Mouse (Mus musculus) brain, embryonic 14.5 days (tissue): ENCODE measurements around the gene Dgkg.

ENCODE experiments used
- CTCF ChIP-seq: fragments of 200-500 bp; IDR thresholded peaks from 2 replicates; pipeline ENCODE4 v1.5.1; 2012; ENCODE audit warnings: inconsistent platforms, mild to moderate bottlenecking, moderate library complexity, borderline replicate concordance; ENCODE audit not compliant: insufficient read depth, insufficient read length; ENCODE audit errors: extremely low read depth
- POLR2A ChIP-seq: fragments of 200-500 bp; IDR thresholded peaks from 2 replicates; pipeline ENCODE4 v1.6.1; 2012; ENCODE audit warnings: mild to moderate bottlenecking, inconsistent platforms, borderline replicate concordance; ENCODE audit not compliant: poor library complexity, insufficient read depth, insufficient read length, severe bottlenecking; ENCODE audit errors: extremely low read depth

DNA sequence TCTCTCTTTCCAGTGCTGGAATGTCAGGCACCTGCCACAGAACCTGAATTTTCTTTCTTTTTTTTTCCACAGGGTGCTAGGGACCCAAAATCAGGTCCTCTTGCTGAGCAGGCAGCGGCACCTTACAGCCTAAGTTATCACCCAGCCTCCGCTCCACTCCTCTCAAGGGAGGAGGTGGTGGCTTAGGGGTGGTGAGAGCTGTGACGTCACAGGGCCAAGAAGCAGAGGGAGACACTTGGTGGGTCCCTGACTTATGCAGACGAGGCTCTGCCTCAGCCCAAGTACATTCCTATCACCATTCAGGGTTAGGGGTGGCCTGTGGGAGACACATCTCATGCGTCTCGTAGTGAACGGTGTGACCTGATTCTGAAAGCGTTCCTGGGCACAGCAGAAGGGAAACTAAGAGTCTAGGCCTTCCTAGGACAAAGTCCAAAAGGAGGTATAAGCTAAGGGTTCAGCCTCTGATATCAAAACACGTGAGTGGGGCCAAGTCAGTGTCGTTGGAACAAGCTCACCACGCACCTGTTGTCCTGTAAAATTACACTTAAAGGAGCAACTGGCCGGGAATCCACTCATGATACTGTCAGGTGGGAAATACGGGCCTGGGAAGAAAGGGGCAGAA lies 35.6 kb downstream of the Dgkg start:
- TF ChIP-seq POLR2A (no peak), CTCF (no peak)
